8 mouse cellular contexts compared by ENCODE assay signal in the genomic region with DNA sequence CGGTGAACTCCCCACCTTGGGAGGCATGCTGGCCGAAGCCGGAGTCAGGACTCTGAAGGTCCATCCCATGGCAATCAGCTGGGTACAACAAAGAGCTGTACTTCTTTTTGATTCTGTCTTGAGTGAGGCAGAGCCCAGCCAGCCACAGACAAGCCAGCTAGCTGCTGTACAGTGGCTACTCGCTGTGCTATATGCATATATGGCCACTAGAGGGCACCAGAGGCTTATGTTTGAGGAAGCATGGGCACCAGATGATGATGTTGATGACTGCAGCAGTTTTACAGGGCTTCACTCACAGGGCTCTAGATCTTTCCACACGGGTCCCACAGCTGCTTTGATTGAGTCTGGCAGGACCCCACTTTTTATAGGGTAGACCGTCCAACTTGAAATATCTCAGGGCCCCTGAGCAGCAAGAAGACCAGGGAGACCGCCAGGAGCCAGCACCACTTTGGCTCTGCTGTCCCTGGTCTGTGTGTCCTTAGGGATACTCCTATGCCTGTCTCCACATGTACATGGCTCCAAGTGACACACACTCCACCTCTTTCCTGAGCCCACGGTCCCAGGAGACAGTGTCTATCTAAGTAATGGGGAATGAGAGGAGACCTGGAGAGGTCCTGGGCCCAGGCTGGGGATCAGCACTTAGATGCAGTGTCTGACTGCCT. TPM values are rescaled to one million over a fixed set of nuclear protein-coding genes. Genes with fewer than 3 reads are reported as not detected.
DNase-seq lines count a peak whose midpoint lies in the region; ATAC-seq lines count a peak whose summit lies in the region.

No protein-coding gene starts in this region.

- WGBS in hindbrain, embryonic 11.5 days, result 30% methylated on average over 8 of the region's 8 CpGs

- peak; percentile 72 for DNase-seq in Muller cell, postnatal 12 days (ENCODE audit: inconsistent ontology term)
- peak; percentile 84 for DNase-seq in cerebellum, adult 8-10 months
- DNase-seq in forelimb bud, embryonic 11.5 days (ENCODE audit: low read depth, low spot score), result peak; percentile 90
- peak; percentile 92 for DNase-seq in hindbrain, embryonic 11.5 days (ENCODE audit: low spot score)
- DNase-seq in layer of hippocampus, adult 9-10 months (ENCODE audit: low spot score), result peak; percentile 86
- DNase-seq in lung, postnatal 10 days, result peak; percentile 92
- peak; percentile 97 for DNase-seq in retina, embryonic 14.5 days (ENCODE audit: low spot score)
- peak; percentile 80 for DNase-seq in thymus, postnatal 25 days

- no peaks in the 10 kb centered on the region for H3K36me3 ChIP-seq in hindbrain, embryonic 11.5 days (ENCODE audit: control insufficient read depth, insufficient read depth, low read length)

- peaks cover 58% of the 10 kb centered on the region for H3K27me3 ChIP-seq in hindbrain, embryonic 11.5 days (ENCODE audit: control insufficient read depth, insufficient read depth, low read length)

- H3K4me3 ChIP-seq in hindbrain, embryonic 11.5 days (ENCODE audit: low read depth, low read length), result no peak overlapping the region

- H3K27ac ChIP-seq in hindbrain, embryonic 11.5 days (ENCODE audit: low read depth, low read length), result no peak overlapping the region

- peak; percentile 72; the same call in 1 of the 2 replicates for ATAC-seq in hindbrain, embryonic 11.5 days (ENCODE audit: low FRiP score)

- no peaks in the 10 kb centered on the region for H3K9me3 ChIP-seq in hindbrain, embryonic 11.5 days (ENCODE audit: control insufficient read depth, low read length)

- H3K4me2 ChIP-seq in hindbrain, embryonic 11.5 days (replicated peaks; ENCODE audit: low read depth, low read length), result no peak overlapping the region

- no peak overlapping the region for H3K9ac ChIP-seq in hindbrain, embryonic 11.5 days (ENCODE audit: low read depth, low read length)

- H3K4me1 ChIP-seq in hindbrain, embryonic 11.5 days (replicated peaks; ENCODE audit: control insufficient read depth, insufficient read depth, low read length), result no peaks in the 10 kb centered on the region

RNA-seq across cellular contexts. Expression of gene Ass1, which starts 13.0 kb away (rescaled TPM):
- polyA plus RNA-seq in hindbrain, embryonic 11.5 days (2014; fragmentation: Nextera tagmentation; extraction: Ambion mirVana), result 10.3 and 11.0 TPM in 2 replicates
